Mouse (Mus musculus): ENCODE measurements around the gene Tmem119.

GRCm38 (mm10) chr5:113828481-113828880, 28.2 kb upstream of the Tmem119 start:
- TF ChIP-seq CTCF (IDR thresholded peaks at IDR 0.05) (no peak), POLR2A (IDR thresholded peaks at IDR 0.05; ENCODE audit: insufficient read depth, low read depth, low read length) (no peak)
